Mouse (Mus musculus) G1E (cell line): Measurements from ENCODE around the gene Fam25c. TPM values are rescaled to one million over a fixed set of nuclear protein-coding genes. Genes with fewer than 3 reads are reported as not detected.

Experiments used
- ATAC-seq: 2 replicates; pipeline ENCODE4 v1.8.0; 2016; ENCODE audit warnings: mild to moderate bottlenecking; ENCODE audit not compliant: insufficient number of reproducible peaks, poor library complexity, low FRiP score, severe bottlenecking; ENCODE audit errors: extremely low read depth
- DNase-seq: peaks from one replicate; pipeline ENCODE4 v3.0.0; 2012; ENCODE audit warnings: low spot score
- H3K27me3 ChIP-seq: 2 replicates; pipeline ENCODE4 v1.6.1; 2012; ENCODE audit warnings: mild to moderate bottlenecking, low read length, inconsistent platforms; ENCODE audit not compliant: insufficient read depth
- H3K36me3 ChIP-seq: replicated peaks from 2 replicates; pipeline ENCODE3; 2012; ENCODE audit warnings: mild to moderate bottlenecking, inconsistent platforms
- H3K4me1 ChIP-seq: 2 replicates; pipeline ENCODE4 v1.6.1; 2012; ENCODE audit warnings: low read depth, low read length, inconsistent platforms, mixed read lengths; ENCODE audit not compliant: insufficient read depth
- H3K4me3 ChIP-seq: 2 replicates; pipeline ENCODE4 v1.5.1; 2012; ENCODE audit warnings: low read depth, mild to moderate bottlenecking, inconsistent platforms, low read length, moderate library complexity, mixed read lengths
- H3K9me3 ChIP-seq: replicated peaks from 2 replicates; pipeline ENCODE4 v1.6.1; 2012; ENCODE audit warnings: inconsistent platforms
- CTCF ChIP-seq: IDR thresholded peaks from 2 replicates; pipeline ENCODE4 v1.5.1; 2012; ENCODE audit warnings: low read depth, low read length, inconsistent platforms, mixed read lengths
- GATA1 ChIP-seq: IDR thresholded peaks from 2 replicates; pipeline ENCODE4 v1.6.1; 2012; ENCODE audit warnings: borderline replicate concordance, low read length, inconsistent platforms, mixed read lengths
- GATA2 ChIP-seq: IDR thresholded peaks from 2 replicates; pipeline ENCODE4 v1.6.1; 2012; ENCODE audit warnings: low read depth, low read length, inconsistent platforms, borderline replicate concordance
- POLR2AphosphoS5 ChIP-seq: IDR thresholded peaks from 2 replicates; pipeline ENCODE4 v1.6.1; 2012; ENCODE audit warnings: low read depth, low read length, inconsistent platforms; ENCODE audit not compliant: insufficient replicate concordance
- TAL1 ChIP-seq: conservative IDR thresholded peaks from 2 replicates; pipeline ENCODE4 v1.6.1; 2012; ENCODE audit warnings: low read depth, low read length, inconsistent platforms, mixed read lengths
- polyA plus RNA-seq: library from polyadenylated mRNA; stranded (reverse); fragments of >175 nt; gene quantifications from 2 replicates; pipeline ENCODE4 v1.2.3, GENCODE M21; 2012
- total RNA-seq, 2 experiments: library from RNA; stranded (forward) in 1 of 2; stranded (reverse) in 1 of 2; fragments of 200-1000 nt in 1 of 2; fragments of >200 nt in 1 of 2; fragmentation: Nextera tagmentation in 1 of 2; gene quantifications; 2 replicates each; pipeline ENCODE4 v1.2.3; 2014 to 2017

Gene Fam25c
- total and polyA plus RNA-seq, 3 experiments: not detected

GRCm38 (mm10) chr14:34349007-34349406 lies 6.2 kb downstream of the Fam25c start:
- Histone ChIP-seq H3K36me3 (peaks cover 20% of the 10 kb centered on the region), H3K9me3 (no peaks in the 10 kb centered on the region), H3K4me1 (peaks cover 4% of the 10 kb centered on the region), H3K4me3 (no peak overlapping the region), H3K27me3 (peaks cover 11% of the 10 kb centered on the region)
- ATAC-seq (no peak), DNase-seq (no peak)
- TF ChIP-seq GATA1 (no peak), CTCF (no peak), POLR2AphosphoS5 (no peak), GATA2 (no peak), TAL1 (no peak)

- H3K36me3 ChIP-seq: peaks cover 22% of the 10 kb centered on the region
- H3K27me3 ChIP-seq: peaks cover 4% of the 10 kb centered on the region
- H3K9me3 ChIP-seq: no peaks in the 10 kb centered on the region
- ATAC-seq (no peak), DNase-seq (no peak)
- peaks cover 7% of the 10 kb centered on the region for H3K4me1 ChIP-seq
- no peak overlapping the region for H3K4me3 ChIP-seq
- no peak for TF ChIP-seq CTCF
- no peak for TF ChIP-seq TAL1
- no peak for TF ChIP-seq GATA1
- no peak for TF ChIP-seq GATA2
- no peak for TF ChIP-seq POLR2AphosphoS5
Measured at GRCm38 (mm10) chr14:34348301-34348700, 6.9 kb downstream of the Fam25c start.

- Histone ChIP-seq H3K36me3 (peaks cover 30% of the 10 kb centered on the region), H3K9me3 (no peaks in the 10 kb centered on the region), H3K27me3 (peaks cover 2% of the 10 kb centered on the region; the same call in 1 of the 2 replicates), H3K4me1 (peaks cover 14% of the 10 kb centered on the region), H3K4me3 (no peak overlapping the region)
- no peak for TF ChIP-seq TAL1
- no peak for TF ChIP-seq POLR2AphosphoS5
- TF ChIP-seq GATA2: no peak
- TF ChIP-seq GATA1: no peak
- no peak for TF ChIP-seq CTCF
- DNase-seq (no peak), ATAC-seq (no peak)
Measured at GRCm38 (mm10) chr14:34347084-34347483, 8.1 kb downstream of the Fam25c start.

- Histone ChIP-seq H3K36me3 (peaks cover 39% of the 10 kb centered on the region), H3K4me1 (peaks cover 22% of the 10 kb centered on the region), H3K27me3 (peaks cover 1% of the 10 kb centered on the region; the same call in 1 of the 2 replicates), H3K9me3 (no peaks in the 10 kb centered on the region), H3K4me3 (no peak overlapping the region)
- no peak for TF ChIP-seq TAL1
- TF ChIP-seq GATA1: no peak
- no peak for TF ChIP-seq POLR2AphosphoS5
- TF ChIP-seq CTCF: no peak
- TF ChIP-seq GATA2: no peak
- DNase-seq (no peak), ATAC-seq (no peak)
Measured at GRCm38 (mm10) chr14:34345771-34346566, 9.3 kb downstream of the Fam25c start.

- ATAC-seq (no peak), DNase-seq (no peak)
- H3K4me3 ChIP-seq: no peak overlapping the region
- H3K27me3 ChIP-seq: no peaks in the 10 kb centered on the region
- peaks cover 22% of the 10 kb centered on the region for H3K4me1 ChIP-seq
- TF ChIP-seq CTCF: no peak
- TF ChIP-seq GATA1: no peak
- no peak for TF ChIP-seq GATA2
- no peak for TF ChIP-seq TAL1
- TF ChIP-seq POLR2AphosphoS5: no peak
- no peaks in the 10 kb centered on the region for H3K9me3 ChIP-seq
- peaks cover 51% of the 10 kb centered on the region for H3K36me3 ChIP-seq
Measured at GRCm38 (mm10) chr14:34344361-34344760, 10.9 kb downstream of the Fam25c start.

- H3K36me3 ChIP-seq: peaks cover 58% of the 10 kb centered on the region
- H3K9me3 ChIP-seq: no peaks in the 10 kb centered on the region
- TF ChIP-seq GATA1: no peak
- no peak for TF ChIP-seq TAL1
- no peak for TF ChIP-seq CTCF
- no peak for TF ChIP-seq GATA2
- peak; percentile 33 for DNase-seq
- peaks cover 22% of the 10 kb centered on the region for H3K4me1 ChIP-seq
- peak; percentile 88 for ATAC-seq
- H3K4me3 ChIP-seq: no peak overlapping the region
- H3K27me3 ChIP-seq: no peaks in the 10 kb centered on the region
Measured at GRCm38 (mm10) chr14:34343078-34343477, 12.2 kb downstream of the Fam25c start.
